Mouse (Mus musculus) cerebellum, adult (tissue): ENCODE measurements at regions not wholly inside any gene's neighbourhood (a gene's known extent, or its start where the extent isn't known, plus 50 kb on each side); places are given as distances from the start of the nearest gene placed in this dataset.

Experiments
- ATAC-seq: cut with Nextera tagmentation; 2 replicates; pipeline ENCODE4 v1.9.2; 2017; ENCODE audit warnings: mild to moderate bottlenecking, moderate library complexity, mixed read lengths; ENCODE audit not compliant: insufficient number of reproducible peaks, low FRiP score, low TSS enrichment

DNA sequence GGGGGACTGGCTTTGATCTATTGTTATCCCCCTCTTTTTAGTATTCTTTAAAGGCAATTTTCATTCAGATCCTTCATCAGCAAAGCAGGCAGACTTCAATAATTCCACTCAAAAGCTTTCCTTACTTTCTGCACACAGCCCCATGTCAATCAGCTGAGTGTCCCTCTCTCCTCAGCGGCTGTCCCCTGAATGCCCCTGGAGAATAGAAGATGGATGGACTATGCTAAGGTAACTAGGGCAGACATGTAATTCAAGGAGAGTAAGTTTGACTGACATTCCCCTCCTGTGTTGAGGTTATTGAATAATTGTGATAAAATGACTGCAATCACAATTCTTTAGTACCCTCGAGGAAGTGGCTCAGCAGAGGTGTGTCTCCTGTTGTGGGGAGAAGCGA lies 220.1 kb downstream of the Fam84b start:
- ATAC-seq = no peak

DNA sequence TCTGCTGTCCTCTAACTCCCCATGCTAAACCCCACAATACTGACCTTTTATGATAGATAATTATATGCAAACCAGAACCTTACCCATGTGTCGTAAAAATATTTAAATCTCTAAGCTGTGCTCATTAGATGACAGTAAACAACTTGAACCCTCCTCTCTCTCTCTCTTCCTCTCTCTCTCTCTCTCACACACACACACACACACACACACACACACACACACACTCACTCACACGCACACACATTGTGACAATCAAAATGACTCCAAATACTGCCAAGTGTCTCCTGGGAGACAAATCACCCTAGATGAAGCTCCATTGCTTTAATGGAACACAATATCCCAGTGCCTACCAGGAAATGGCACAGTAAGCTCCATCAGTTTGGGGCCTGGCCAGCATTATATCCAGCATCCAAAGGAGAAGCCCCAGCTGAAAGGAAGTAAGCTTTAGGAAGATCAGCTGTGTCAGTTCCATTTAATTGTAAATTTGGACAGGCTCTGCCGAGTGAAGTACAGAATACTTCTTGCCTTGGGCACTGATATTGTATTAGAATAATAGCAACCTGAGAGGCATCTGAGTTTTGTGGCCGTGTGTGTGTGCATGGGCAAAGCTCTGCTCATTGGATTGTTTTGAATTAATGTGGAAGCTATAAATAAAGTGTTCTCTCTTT lies 220.7 kb downstream of the Fam84b start:
- ATAC-seq = no peak

DNA sequence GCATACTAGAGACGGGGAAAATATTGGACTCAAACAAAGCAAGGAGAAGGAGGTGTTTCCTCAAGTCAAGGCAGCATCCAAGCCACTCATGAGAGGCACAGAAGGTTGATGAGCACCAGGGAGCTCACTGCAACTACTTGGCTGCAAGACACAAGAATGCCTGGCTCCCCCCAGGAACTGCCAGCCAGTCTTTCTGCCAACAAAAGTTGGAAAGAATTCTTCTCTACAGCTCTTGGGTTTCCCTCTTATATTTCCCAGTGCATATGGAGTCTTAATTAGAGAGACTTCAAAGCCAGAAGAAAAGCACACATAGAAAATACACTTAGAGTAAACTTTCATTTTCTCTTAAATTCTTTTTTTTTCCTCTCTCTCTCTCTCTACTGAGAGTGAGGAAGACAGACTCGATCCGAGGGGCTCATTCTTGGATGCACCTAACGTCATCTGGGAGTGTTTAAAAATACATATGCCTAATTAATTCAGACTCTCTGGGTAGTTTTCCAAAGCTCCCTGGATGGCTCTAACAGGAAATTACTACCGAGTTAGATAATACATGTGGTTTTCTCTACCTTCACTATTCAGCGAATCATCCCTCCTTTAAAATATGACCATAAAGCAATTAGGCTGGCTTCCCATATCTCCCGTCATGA lies 222.7 kb downstream of the Fam84b start:
- no peak for ATAC-seq

DNA sequence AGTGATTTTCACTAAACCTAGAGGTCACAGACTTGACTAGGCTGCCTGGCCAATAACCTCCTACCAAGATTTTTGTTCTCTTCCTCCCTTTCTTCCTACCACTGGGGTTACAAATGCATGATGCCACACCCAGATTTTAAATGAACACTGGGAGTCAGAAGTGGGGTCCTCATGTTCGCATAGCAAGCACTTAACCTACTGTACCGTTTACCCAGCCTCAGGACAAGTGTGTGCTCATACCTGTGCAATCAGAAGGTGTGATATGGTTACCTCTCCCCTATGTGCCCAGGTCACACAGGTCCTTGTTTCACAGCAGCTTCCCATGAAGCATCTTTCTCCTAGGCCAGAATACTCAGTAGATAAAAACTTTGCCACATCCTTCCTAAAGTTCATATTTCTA lies 234.8 kb downstream of the Fam84b start:
- no peak for ATAC-seq

DNA sequence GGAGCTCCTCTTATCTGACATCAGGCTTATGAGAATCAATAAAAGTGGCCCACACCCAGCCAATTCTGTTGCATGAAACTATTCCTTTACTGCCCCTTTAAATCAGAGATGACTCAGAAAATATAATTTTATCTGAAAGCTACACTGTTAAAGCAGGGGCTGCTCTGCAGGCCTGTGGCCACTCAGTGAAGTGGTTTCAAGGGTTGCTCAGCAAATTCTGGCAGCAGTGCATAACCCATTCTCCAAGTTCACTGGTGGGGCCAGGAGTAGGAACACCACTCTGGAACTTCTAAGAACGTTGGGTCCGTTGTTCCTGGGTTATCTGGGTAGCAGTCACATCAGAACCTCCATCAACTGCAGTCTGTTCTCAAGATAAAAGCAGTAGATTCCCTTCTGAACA lies 236.2 kb downstream of the Fam84b start:
- ATAC-seq = no peak

DNA sequence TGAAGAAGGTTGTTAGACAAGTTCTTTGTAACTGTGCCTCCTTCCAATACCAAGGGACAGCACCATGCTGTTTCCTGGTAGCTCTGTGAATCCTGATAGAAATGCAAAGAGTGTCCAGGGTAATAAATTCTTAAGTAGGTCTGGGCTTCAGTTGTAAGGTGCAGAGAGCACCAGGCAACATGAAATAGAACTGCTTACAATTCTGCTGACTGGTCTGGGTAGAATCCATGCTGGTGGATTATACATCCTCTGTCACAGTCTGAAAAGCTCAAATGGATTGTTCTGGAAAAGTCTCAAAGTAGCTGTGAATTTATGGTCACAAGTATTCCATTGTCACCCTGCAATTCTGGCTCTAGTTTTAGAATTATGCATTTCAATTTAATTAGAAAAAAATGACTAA lies 251.7 kb downstream of the Fam84b start:
- ATAC-seq = no peak

DNA sequence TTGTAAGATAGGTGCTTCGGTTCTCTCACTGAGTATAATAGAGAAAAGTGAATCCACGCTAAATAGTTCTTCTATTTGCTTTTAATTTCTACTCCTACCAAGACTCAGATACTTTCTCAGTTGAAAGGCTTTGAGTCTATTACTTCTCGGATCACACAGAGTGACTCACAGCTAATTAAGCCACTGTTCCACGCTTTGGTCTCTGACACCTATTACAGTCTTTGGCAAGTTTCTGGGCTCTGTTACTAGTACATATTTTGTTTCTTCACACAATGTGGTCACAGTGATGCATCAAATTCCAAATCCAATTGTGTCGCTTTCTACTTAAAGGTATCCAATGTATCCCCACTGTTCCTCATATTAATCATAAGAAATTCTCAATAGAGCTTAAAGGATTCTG lies 276.5 kb downstream of the Fam84b start:
- no peak for ATAC-seq

DNA sequence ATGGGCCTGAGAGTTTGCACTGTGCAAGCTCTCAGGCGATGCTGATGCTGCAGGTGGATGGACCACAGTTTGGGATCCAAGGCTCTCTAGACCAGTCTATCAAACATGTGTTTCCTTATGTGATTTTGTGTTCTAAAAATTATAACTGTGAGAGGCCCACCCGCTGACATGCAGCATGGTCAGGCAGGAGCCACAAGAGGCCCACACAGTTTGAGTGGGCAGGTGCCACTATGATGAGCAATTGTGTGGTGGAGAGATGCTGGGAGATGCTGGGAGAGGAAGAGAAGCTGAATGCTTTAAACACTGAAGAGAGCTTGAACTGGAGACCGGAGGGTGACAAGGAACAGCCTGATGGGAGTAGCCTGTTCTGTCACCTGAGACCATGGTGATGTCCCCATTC lies 287.3 kb downstream of the Fam84b start:
- no peak for ATAC-seq

DNA sequence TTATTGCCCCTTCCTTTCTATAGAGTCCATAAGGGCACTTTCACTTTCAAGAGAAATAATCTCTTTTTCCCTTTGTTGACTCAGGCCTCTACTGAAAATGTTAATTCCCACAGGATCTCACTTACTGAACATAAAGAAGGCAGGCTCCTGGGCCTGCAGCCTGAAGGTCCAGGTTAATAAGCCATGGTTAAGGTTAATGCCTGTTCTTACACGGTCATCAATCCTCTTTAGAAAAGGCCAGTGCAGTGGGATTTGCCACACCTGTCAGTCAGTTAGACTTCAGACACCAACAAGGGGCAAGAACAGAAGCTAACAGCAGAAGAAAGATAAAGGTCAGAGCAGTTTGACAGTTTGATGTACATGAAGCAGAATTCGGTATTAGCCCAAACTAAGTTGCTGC lies 288.6 kb downstream of the Fam84b start:
- no peak for ATAC-seq

DNA sequence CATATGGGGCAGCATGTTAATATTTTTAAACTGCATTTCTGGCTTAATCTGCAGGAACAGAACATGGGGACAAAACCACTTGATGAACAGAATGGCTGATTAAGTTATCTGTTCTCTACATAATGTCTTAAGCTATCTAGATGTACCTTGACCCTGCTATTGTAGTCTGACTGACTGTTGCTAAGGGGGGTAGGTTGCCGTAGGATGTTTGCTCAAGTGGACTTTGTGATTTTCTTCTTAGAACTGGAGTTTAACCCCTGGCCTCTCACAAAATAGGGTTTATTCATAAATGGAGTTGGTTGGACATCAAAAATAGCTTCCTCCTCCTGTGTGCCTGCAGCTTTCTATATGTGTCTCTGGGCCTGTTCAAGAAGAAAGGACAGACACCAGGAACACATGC lies 292.9 kb downstream of the Fam84b start:
- no peak for ATAC-seq

DNA sequence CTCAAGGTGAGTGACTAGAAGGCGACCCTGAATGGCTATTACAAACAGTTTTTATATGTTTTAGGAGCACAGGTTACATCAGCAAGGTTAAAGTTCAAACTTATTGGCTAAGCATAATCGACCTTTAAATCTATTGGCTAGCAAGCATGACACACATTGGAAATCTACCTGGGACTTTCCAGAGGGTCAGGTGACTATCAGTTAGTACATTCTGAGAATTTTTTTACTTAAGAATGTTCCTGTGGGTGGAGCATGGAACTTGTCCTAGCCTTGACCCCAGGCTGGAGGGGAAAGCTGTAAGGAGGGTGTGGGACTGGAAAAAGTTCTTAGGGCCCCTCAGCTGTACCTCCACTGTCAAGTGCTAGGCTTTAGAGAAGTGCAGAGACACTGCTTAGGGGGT lies 297.9 kb downstream of the Fam84b start:
- no peak for ATAC-seq

DNA sequence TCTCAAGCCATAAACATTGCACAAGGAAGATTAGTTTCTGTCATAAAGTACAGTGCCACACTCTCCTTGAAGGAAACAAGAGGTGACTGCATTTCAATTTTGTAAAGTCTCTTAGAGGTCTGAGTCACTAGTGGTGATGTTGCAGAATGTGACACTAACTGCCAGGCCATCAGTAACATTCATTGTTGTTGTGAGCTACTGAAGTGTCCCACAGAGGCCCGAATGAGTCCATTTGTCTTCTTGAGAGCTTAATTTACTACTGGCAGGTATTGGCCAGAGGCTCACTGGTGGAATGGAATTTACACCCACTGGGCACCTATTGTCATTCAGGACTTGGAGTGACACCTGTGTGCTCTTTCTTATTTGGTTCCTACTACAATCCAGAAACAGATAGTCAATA lies 299.0 kb downstream of the Fam84b start:
- ATAC-seq = no peak

DNA sequence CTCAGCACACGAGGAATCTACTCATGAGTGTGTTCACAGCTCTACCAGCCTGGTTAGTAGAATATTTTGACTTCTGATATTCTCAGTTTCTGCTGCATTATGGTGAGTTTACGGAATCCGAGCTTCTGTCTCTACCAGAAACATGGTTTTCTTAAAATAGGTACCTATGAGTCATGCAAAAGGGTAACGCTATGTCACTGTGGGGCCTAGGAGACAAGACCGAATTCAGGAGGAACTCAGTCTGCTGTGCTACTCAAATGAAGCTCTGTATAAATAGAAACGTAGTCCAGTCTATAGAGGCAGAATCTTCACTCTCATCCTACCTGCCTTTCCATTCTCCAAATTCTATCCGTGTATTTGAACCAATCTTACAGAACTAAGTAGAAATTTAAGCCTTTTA lies 305.5 kb downstream of the Fam84b start:
- no peak for ATAC-seq

DNA sequence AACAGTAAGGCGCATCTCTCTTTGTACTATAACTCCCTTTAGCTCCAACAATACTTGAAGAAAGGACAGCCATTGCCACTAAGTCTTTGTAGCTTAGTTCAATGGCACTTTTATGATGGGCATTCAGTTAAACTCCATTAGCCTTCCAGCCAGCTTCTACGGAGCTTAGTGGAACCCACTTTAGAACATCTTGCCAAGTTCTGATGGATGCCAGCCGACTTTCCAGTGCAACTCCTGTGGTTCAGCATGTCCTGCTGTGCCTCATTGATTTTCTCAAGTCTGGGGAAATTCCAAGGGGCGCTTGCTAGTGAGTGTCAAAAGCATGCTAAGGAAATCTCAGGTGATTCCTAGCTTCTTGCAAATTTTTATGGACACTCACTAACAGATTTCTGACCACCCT lies 316.4 kb downstream of the Fam84b start:
- no peak for ATAC-seq

DNA sequence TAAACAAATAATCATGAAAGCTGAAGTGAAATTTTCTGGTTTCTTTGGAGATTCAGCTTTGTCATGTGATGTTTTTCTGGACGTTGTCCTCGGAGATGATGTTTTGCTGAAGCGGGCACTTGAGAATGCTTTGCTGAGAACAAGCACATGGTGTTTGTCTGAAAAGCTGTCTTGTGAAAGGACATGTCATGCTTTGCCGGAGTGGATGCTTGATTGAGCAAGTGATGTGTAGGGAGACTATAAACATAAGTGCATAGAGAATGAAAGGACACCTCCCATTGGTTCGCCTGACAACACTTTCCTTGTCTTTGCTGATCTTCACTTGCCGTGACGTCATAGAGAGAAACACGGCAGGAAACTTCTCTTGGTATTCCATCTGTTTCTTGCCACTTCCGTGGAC lies 318.9 kb downstream of the Fam84b start:
- ATAC-seq = no peak

DNA sequence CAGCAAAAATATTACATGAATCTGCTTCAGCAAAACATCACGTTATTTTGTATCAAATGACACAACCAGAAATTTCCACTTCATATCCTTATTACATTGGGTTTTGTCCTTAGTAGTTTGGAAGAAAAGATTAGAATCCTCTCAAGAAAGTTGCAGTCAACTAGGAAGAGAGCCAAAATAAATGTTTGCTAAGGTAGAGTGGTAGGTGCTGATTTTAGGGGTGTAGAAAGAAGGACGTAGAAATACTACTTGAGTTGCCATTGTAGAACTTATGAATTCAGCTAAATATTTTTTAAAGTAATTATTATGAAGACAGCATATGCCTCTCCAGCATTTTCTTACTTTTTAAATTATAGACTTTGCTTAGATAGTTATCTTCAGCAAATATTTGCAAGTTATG lies 336.8 kb downstream of the Fam84b start:
- no peak for ATAC-seq

DNA sequence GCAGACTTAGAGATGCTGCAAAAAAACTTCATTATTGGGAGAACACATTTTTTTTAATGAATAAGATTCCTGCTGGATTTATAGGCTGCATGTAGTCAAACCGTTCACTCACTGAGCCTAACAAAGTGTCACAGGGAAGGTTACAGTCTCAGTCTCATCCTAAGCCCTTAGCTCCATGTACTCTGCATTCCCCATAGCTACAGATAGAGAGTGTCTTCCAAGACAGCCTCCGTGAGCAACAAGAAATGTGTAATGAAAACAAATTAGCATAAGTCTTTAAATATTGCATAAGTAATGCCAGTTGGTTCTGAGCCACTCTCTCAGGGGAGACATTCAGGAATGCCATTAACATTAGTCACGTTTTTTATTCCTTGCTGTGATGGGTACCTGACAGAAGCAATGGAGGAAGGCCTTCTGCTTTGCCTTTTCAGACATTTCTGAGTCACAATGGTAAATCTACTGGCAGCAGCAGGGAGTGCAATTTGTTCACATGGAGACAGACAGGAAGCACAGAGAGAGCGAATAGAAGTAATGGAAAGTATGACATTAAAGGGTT lies 376.7 kb downstream of the Fam84b start:
- ATAC-seq = no peak

DNA sequence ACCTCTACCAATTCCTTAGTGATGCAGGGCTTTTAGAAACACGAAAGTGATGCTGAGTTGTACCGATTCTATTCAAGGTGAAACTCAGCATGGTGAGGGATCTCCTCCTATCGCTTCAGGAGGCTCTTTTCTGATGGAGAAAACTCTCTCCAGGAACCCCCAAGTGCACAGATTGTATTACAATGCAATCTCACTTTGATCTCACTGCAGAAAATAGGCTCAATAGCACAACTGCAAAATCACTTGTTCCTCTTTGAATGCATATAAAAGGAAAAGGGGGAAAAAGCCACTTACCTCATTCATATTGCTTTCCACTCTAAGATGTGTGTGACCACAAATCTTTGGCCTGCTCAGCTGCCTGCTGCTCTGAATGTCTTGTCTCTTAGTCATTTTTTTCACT lies 378.5 kb downstream of the Fam84b start:
- no peak for ATAC-seq

DNA sequence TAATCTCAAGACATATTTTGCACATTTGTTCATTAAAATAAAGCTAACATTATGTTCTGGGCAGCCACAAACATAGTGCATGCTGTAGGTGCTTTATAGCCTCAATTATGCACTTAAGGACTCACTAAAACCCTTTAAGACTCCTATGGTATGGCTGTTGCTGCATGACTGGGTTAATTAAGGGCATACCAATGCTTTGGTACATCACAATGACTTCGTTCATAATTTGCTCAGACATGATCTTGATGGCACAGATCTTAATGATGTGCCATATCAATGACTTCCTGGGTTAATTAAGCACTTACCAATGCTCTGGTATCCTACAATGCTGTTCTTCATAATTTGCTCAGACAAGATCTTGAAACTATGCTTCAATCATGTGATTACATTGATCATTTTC lies 415.5 kb upstream of the 4933412E24Rik start:
- no peak for ATAC-seq

DNA sequence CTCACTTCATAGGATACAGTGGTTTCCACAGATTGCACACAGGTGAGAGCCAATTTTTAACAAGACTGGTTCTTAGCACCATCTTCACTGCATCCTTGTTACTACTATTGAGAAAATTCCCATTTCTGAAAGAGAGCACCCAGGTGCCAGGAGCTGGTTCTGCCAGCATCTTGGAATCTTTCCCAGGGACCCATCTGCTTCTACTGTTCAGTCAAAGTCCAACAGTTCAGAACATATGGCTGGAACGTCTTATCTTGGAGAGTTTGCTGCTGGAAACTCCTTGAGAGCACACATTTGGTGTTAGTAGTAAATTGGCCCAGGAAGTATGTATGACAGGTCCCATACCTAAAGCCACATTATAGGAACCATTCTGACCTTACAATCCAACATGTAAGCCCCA lies 402.7 kb upstream of the 4933412E24Rik start:
- no peak for ATAC-seq

DNA sequence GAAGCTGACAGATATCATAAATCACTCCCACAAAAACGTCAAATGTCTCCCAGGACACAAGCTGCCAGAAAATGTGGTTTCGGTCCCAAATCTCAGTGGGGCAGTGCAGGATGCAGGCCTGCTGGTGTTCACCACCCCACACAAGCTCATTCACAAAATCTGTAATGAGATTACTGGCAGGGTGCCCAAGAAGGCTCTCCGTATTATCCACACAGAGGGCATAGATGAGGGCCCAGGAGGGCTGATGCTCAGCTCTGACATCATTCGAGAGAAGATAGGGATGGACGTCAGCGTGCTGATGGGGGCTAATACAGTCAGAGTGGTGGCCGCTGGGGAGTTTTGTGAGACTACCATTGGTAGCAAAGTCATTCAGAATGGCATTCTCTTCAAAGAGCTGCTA lies 375.9 kb upstream of the 4933412E24Rik start:
- no peak for ATAC-seq

DNA sequence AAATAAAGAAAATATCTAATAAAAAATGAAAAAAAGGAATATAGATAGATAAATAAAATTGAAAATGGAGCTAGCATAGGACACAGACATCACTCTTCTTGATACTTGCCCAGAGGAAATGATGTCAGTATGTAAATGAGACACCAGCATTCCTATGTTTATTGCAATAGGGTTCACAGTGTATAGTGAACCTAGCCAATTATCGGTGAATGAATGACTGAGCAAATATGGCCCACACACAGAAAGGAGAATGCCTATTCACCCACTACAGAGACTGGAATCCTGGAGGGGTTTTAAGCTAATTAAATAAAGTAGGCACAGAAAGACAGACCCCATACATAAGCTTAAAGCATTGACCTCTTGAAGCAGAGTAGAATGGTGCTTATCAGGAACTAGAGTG lies 373.9 kb upstream of the 4933412E24Rik start:
- ATAC-seq = no peak
